Mouse (Mus musculus): ENCODE results near the gene Nptxr.

DNA sequence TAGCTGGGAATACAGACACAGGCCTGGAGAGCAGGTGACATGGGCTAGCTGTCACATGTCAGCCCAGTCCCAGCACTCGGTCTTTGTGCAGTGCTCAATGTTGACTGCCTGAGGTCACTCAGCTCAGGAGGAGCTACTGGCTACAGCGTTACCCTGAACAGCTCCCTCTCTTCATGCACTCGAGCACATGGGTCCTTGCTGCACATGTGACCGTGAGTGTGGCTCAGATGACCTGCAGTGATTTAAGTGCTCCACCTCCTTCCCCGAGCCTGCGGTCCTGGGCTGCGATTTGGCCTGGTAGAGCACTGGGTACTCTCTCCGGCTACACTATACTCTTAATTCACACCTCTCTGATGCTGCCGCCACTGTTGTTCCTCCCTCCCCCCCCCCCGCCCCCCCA, 38.4 kb downstream of the Nptxr start:
- TF ChIP-seq CTCF (IDR thresholded peaks at IDR 0.05; ENCODE audit: borderline replicate concordance, insufficient read depth, low read depth, low read length) (no peak), POLR2A (IDR thresholded peaks at IDR 0.05; ENCODE audit: borderline replicate concordance, insufficient read depth, low read length) (no peak)

All from cerebellum, adult 2 months (tissue).